Mouse (Mus musculus): ENCODE data around the gene Gm9747. TPM values are rescaled to one million over a fixed set of nuclear protein-coding genes. Genes with fewer than 3 reads are reported as not detected.

Gm9747 gene
- polyA plus RNA-seq, 1 experiment from 2014 or later: 21.8 TPM

Other genes starting within 250 kb of the Gm9747 start
- gene Irs1, start 58.3 kb downstream of the Gm9747 start, polyA plus RNA-seq (2016; fragmentation: Nextera tagmentation; extraction: Ambion mirVana): 7.3 and 8.4 TPM in 2 replicates
- gene Rhbdd1, start 83.3 kb downstream of the Gm9747 start, polyA plus RNA-seq (2016; fragmentation: Nextera tagmentation; extraction: Ambion mirVana): 8.8 and 9.9 TPM in 2 replicates